Mouse (Mus musculus) retina, postnatal 7 days (tissue): ENCODE results near the gene Tmem135.
A peak's percentile ranks its signal among the peaks of the same experiment; 100 is the strongest.

Experiments used
- DNase-seq: peaks from one replicate; pipeline ENCODE4 v3.0.0-alpha.2; 2012; ENCODE audit warnings: low read depth, low spot score

Gene Tmem135

DNA sequence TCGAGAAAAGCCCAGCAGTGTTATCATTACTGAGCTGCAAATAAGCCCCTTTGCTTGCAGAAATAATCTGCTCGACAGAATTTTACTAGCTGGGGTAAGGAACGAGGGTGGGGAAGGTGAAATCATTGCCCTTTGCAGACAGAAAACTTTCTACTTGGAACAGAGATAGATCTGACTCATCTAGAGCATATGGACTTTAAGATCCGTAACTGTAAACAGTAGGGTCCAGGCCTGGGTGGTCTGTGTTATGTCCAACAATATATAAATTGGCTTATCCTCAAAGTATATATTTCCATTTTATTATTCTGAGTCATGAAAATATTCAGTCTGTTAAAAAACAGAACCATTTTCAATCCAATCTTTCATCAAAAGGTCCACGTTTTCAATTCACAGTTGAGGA lies 221.1 kb downstream of the Tmem135 start:
- no peak for DNase-seq

DNA sequence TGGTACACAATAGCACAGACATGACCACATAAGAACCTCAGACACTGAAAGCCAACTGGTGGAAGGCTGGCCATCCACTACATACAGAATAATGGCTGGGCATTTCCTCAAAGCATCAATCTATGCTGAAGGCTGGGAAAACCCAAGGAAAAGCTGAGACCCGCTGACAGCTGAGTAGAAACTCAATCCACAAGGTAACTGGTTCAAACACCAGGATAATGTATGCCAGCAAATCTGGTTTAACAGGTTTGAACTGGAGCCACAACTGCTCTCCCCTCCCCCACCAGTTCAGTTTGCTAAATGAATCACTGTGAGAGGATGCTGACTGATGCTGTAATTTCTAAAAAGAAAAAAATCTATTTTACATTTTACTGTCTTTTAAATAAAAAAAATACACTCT lies 222.7 kb downstream of the Tmem135 start:
- DNase-seq: no peak

DNA sequence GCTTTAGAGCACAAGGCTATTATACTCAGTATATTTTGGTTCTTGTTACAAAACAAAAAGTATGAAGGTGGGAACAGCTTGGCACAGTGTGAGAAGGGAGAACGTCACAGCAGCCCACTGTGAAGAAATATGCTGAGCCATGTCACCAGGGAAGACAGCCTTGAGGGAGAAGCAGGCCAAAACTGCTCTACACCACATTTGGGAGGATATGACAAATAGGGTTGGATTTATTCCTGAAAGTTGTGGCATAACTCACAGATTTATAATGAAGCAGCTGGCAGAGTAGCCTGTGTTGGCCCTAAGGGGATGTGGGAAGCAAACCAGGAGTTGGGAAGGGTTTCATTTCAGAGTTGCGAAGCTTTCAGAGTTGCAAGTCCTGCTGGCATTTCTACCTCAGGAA lies 225.4 kb downstream of the Tmem135 start:
- DNase-seq: no peak

DNA sequence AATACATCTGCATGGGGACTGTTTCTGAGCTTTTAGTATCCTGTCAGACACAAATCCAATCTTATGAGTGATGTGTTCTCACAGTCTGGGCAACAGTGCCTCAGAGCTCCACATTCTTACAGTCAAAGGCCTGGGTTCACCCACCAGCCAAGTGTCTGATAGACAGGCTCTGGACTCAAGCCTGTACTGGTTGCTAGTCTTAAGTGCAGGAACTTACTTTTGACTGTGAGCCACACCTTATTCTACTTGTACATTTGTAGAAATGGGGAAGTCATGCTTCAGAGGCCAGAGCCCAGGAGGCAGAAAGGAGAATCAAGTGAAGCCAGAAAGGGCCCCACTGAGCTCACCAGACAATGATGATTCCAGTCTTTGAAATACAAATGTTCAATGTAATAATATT lies 226.1 kb downstream of the Tmem135 start:
- DNase-seq: no peak

DNA sequence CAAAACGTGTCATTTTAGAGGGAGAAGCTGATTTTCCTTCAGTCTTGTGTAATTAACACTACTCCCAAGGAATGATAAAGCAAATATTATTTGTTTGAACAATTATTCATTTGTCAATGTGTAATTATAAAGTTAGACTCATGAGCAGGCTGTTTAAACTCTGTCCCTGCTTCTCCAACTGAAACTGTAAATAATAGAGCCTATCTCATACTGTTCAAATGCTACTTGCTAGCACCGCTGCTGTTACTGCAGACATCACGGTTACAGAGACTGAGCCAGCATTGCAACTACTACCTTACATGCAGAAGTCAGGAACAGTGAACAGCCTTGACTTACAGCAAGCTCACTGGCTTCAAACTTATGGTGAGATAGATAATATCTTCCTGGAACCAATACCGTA lies 229.6 kb downstream of the Tmem135 start:
- DNase-seq: no peak

DNA sequence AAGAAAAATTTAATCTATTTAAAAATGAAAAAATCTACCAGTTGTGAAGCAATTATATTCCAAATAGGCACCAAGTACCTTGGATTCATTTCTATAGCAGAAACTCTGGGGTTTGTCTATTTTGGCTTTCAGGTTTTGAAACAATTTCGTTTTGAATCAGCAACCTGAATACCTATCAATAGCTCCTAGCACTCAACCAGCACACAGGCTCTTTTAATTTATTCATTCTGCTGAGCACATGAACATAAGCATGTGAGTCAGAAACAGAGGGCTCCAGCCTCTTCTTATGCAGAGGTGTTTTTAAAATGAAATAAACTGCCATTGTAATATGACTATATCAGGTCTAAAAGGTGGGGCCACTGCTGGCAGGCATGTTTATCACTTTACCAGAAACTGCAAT lies 231.0 kb downstream of the Tmem135 start:
- DNase-seq: no peak

DNA sequence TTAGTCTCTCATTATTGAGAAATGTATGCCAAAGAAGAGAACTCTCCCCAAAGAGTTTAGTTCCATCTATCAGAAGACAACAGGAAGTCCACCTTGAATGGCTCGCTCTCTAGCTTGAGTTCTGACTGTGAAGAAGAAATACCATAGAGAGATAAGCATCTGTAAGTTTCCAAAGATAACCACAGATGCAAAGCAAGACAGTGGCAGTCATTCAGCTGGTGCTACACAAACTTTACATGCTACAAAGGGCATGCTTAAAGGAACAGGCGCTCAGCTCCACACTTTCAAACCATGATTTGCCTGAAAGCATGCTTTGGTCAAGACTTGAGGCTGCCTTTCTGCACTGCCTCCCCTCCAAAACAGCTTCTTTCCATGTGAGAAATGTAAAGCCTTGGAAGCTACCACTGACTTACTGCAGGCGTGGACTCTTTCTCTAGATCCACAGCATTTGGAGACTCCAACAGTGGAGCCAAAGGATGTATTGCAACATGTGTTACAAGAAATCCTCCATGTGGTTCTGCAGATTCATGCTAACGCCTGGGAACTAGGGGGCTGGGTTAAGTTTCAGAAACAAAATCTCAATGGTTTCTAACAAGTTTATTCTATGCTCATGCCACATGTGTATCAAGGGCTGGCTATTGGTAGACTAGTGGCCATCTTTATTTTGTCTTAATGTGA lies 232.1 kb downstream of the Tmem135 start:
- no peak for DNase-seq

DNA sequence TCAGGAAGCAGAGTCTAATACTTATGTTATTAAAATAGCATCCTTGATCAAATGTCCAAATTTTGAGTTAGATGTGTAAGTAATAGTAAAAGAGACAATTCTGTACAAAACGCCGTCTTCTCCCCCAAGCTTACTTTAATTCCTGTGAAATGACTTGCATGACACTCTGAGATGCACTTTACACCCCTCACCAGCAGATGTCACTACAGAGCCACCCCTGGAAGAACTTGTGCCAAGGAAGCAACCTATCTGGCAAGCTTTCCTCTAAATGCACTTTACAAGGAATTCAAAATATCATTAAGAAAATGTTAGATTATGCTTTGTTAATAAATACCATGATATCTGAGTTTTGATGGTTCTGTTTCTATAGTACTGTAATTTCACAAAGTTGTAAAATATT lies 235.4 kb downstream of the Tmem135 start:
- DNase-seq: peak; percentile 72

DNA sequence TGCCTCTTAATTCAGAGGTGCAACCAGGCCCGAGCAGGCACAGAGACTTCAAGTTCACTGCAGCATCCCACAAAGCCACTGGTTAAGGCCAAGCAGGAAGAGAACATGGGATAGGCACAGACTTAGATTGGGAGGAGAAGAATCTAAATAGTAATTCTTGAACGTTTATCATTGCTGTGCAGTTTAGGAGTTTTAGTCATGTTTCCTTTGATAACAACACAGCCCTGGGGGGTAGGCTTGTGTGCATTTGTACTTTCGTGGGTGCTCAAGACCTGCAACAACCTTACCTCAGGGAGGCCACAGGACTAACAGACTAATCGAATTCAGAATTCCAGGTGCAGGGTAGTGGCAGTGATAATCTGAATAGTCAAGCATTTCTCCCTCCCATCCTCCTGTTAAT lies 238.5 kb downstream of the Tmem135 start:
- no peak for DNase-seq

GRCm38 (mm10) chr7:89161610-89162378 lies 242.2 kb downstream of the Tmem135 start:
- no peak for DNase-seq

DNA sequence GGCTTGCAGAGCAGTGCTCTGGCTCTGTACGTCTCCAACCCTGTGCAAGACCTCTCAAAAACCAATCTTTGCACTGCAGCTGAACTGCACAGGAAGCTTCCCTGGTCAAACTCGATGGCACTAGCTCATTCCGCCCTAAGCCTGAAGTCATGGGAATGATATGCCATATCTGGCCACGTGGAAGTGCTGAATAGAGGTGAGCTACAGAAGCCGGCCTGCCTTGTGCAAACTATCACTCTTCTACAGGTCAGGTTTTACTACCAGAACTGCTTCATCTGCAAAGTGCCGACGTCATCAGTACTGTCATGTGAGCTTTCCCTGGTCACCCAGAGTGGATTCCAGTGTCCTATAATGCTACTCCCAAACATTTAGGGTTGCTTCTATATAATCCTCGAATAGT lies 246.7 kb downstream of the Tmem135 start:
- no peak for DNase-seq

- no peak for DNase-seq
Observed at GRCm38 (mm10) chr7:89156629-89157028, 247.4 kb downstream of the Tmem135 start.

- DNase-seq: no peak
Observed at GRCm38 (mm10) chr7:89155741-89156140, 248.3 kb downstream of the Tmem135 start.

DNA sequence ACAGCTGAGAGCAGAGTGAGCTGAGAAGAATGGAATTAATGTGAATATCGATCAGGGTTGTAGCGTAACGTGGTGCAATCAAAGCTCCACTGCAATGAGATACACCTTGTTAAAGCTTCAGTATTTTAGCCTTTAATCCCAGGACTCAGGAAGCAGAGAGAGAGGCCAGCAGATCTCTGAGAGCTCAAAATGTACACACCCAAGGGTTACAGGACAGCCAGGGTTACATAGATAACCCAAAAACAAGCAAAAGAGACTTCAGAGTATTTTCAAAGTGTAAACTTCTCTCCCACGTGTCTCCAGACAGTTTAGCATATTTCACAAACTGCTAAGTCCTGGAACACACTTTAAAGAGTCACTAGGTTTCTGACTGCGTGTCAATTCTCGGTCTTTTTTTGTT lies 248.8 kb downstream of the Tmem135 start:
- no peak for DNase-seq

GRCm38 (mm10) chr7:89151345-89151744 lies 252.7 kb downstream of the Tmem135 start:
- no peak for DNase-seq

DNA sequence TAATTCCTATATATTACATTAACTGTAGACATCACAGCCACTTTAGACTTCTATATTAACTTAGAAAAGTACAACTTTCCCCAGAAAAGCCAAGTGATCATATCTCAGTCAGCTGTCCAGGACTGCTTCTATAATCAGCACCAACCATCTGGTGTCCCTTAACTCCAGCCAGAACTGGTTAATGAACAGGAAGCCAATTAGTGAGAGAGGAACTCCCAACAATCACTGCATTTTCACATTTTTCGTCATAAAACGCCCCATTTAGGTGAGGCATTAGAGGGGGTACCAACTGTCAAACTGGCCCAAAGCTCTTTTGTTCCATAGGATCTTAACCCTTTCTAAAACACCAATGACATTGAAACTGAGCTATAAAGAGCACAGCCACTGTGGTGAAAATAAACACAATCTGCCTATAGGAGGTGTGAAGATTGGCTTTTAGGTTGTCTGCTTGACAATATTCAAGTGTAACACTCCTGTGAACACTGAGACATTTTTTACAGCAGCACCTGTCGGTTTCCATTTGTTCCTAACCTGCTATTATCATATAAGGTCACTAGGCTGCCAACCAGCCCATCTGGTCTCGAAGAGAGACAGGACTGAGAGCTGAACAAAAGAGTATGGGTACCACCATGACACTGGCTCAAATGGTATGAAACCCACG lies 263.3 kb downstream of the Tmem135 start:
- DNase-seq: no peak

GRCm38 (mm10) chr7:89134884-89135511 lies 269.0 kb downstream of the Tmem135 start:
- DNase-seq: no peak

GRCm38 (mm10) chr7:89126063-89126882 lies 277.7 kb downstream of the Tmem135 start:
- DNase-seq: peak; percentile 47

GRCm38 (mm10) chr7:89116261-89116664 lies 287.8 kb downstream of the Tmem135 start:
- no peak for DNase-seq

- DNase-seq: no peak
Observed at GRCm38 (mm10) chr7:89115633-89116032, 288.4 kb downstream of the Tmem135 start.

GRCm38 (mm10) chr7:89106421-89106820 lies 297.6 kb downstream of the Tmem135 start:
- DNase-seq: no peak
